Mouse (Mus musculus): ENCODE data around the gene Kctd15.

GRCm38 (mm10) chr7:34652751-34653502 lies 3.6 kb downstream of the Kctd15 start:
- no peak for TF ChIP-seq POLR2A (IDR thresholded peaks at IDR 0.05; ENCODE audit: insufficient read depth, low read length)
- TF ChIP-seq EP300 (IDR thresholded peaks at IDR 0.05; ENCODE audit: insufficient read depth, low read depth, low read length) = no peak
- TF ChIP-seq CTCF (IDR thresholded peaks at IDR 0.05; ENCODE audit: low read depth, low read length) = no peak

Measured in ES-Bruce4 (cell line).